Mouse (Mus musculus) ES-E14 (cell line): ENCODE measurements around the gene H13. TPM values are rescaled to one million over a fixed set of nuclear protein-coding genes. Genes with fewer than 3 reads are reported as not detected.

Source experiments
- DNase-seq: peaks from one replicate; pipeline ENCODE4 v3.0.0-alpha.2; 2013; ENCODE audit warnings: low read depth, low spot score
- H3K27ac ChIP-seq: 2 replicates; pipeline ENCODE4 v1.5.1; 2012; ENCODE audit warnings: low read depth, mild to moderate bottlenecking, low read length, moderate library complexity, mixed read lengths; ENCODE audit not compliant: poor library complexity, insufficient read depth, severe bottlenecking
- H3K36me3 ChIP-seq: 2 replicates; pipeline ENCODE4 v1.6.1; 2012; ENCODE audit warnings: mild to moderate bottlenecking, low read length, moderate library complexity, mixed read lengths; ENCODE audit not compliant: control insufficient read depth, poor library complexity, insufficient read depth, severe bottlenecking
- H3K4me1 ChIP-seq, 2 experiments: fragments of 150-350 bp in 1 of 2; sonication (generic) in 1 of 2; 2 replicates each; pipeline ENCODE4 v1.6.1; 2012; ENCODE audit warnings: low read length in 2 of 2, mild to moderate bottlenecking in 1 of 2, mixed read lengths in 1 of 2; ENCODE audit not compliant: control insufficient read depth in 2 of 2, insufficient read depth in 2 of 2, poor library complexity in 1 of 2
- H3K4me3 ChIP-seq, 2 experiments: fragments of 150-350 bp in 1 of 2; sonication (generic) in 1 of 2; 2 replicates each; pipeline ENCODE4 v1.5.1; 2012; ENCODE audit warnings: low read length in 2 of 2, low read depth in 1 of 2, mild to moderate bottlenecking in 1 of 2, mixed read lengths in 1 of 2; ENCODE audit not compliant: insufficient read depth in 1 of 2, poor library complexity in 1 of 2, severe bottlenecking in 1 of 2
- H3K9ac ChIP-seq: 2 replicates; pipeline ENCODE4 v1.6.1; 2012; ENCODE audit warnings: low read depth, mild to moderate bottlenecking, low read length, mixed read lengths; ENCODE audit not compliant: poor library complexity, insufficient read depth, severe bottlenecking
- H3K9me3 ChIP-seq: fragments of 150-350 bp; sonication (generic); 2 replicates; pipeline ENCODE4 v1.6.1; 2012; ENCODE audit warnings: low read depth, mild to moderate bottlenecking, low read length; ENCODE audit not compliant: control insufficient read depth, insufficient read depth
- CHD2 ChIP-seq: IDR thresholded peaks from 2 replicates; pipeline ENCODE4 v1.6.1; 2014; ENCODE audit warnings: mild to moderate bottlenecking, low read depth, low read length, inconsistent platforms
- HCFC1 ChIP-seq: IDR thresholded peaks from 2 replicates; pipeline ENCODE4 v1.6.1; 2012; ENCODE audit warnings: low read length, inconsistent platforms, borderline replicate concordance; ENCODE audit not compliant: insufficient read depth
- MAFK ChIP-seq: IDR thresholded peaks from 2 replicates; pipeline ENCODE4 v1.6.1; 2014; ENCODE audit warnings: mild to moderate bottlenecking, low read depth, low read length, inconsistent platforms; ENCODE audit not compliant: insufficient read depth
- ZC3H11A ChIP-seq: IDR thresholded peaks from 2 replicates; pipeline ENCODE4 v1.6.1; 2012; ENCODE audit warnings: low read depth, mild to moderate bottlenecking, inconsistent platforms, low read length, borderline replicate concordance
- ZNF384 ChIP-seq: IDR thresholded peaks from 2 replicates; pipeline ENCODE4 v1.6.1; 2012; ENCODE audit warnings: low read depth, low read length, inconsistent platforms
- in situ Hi-C, 2 experiments: fragments of 600-800 bp; cut with MboI; formaldehyde crosslinking; loops; one replicate each; pipeline ENCODE4 v1.15.1; 2025; ENCODE audit warnings: low sequenced_read_pairs in 2 of 2, inconsistent platforms in 1 of 2; ENCODE audit not compliant: unreplicated experiment in 2 of 2
- total RNA-seq: library from RNA; depleted of rRNA; stranded (reverse); fragments of 300-350 nt; gene quantifications from 2 replicates; pipeline ENCODE4 v1.2.3, GENCODE M21; 2012

H13 gene
- total RNA-seq, 1 experiment: 55.0 TPM

DNA sequence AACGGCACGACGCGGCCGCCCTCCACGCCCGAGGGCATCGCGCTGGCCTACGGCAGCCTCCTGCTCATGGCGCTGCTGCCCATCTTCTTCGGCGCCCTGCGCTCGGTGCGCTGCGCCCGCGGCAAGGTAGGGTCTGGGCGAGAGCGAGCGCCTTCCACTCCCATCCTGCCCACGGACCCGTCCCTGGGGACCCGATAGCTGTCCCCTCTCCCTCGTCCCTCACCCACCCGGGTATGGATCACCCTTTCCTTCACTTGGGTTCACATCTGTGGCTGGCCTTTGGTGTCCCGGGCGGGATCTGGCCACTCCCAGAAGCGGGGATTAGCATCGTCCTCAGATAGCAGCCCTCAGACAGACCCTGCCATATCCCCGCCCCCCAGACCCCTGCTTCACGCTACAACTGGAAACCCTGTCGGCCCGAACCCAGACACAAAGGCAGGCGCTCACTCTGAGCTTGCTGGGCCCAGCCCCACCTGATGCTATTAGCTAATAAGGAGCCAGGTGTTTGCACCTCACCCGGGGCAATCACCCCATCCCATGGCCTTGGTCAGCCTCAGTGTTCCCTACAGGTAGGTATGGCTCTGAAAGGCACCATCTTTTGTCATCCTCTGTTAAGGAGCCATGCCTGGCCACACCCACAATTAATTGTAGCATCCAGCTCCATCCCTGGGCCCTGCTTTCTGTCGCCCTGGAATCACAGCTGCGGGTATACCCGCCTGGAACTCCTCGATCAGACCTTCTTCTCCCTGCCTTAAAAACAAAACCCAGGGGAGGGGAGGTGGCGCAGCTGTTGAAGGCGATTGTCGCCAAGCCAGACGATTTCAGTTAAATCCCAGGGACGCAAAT is 601 bp downstream of the H13 start:
- in situ Hi-C loops: no loop called here
- no peaks in the 10 kb centered on the region for H3K9me3 ChIP-seq
- TF ChIP-seq CHD2 (no peak), HCFC1 (no peak), MAFK (no peak), ZC3H11A (no peak), ZNF384 (no peak)

GRCm38 (mm10) chr2:152670983-152671641 is 1.9 kb downstream of the H13 start:
- TF ChIP-seq HCFC1: no peak
- TF ChIP-seq CHD2: no peak
- no peak for TF ChIP-seq ZC3H11A
- no peak for TF ChIP-seq ZNF384
- no peak for TF ChIP-seq MAFK
- Histone ChIP-seq H3K9me3 (no peaks in the 10 kb centered on the region), H3K4me1 (peaks cover 2 to 26% of the 10 kb centered on the region in 2 experiments; a peak in 2 of 4 replicates), H3K4me3 (peak overlapping the region in 1 of 2 experiments; percentile 95; a peak in 2 of 4 replicates), H3K36me3 (peaks cover 33% of the 10 kb centered on the region; the same call in 1 of the 2 replicates), H3K9ac (peak overlapping the region; percentile 26; the same call in 1 of the 2 replicates), H3K27ac (no peak overlapping the region)
- in situ Hi-C loops: no loop called here
- DNase-seq: no peak

More for the DNA sequence above, 601 bp downstream of the H13 start:
- H3K4me1 ChIP-seq: peaks cover 2 to 26% of the 10 kb centered on the region in 2 experiments; a peak in 2 of 4 replicates
- peaks cover 21% of the 10 kb centered on the region; the same call in 1 of the 2 replicates for H3K36me3 ChIP-seq
- peak overlapping the region; percentile 72 for H3K27ac ChIP-seq
- peak overlapping the region; percentile 96 for H3K9ac ChIP-seq
- H3K4me3 ChIP-seq: peak overlapping the region; percentile 86 to 95
- no peak for DNase-seq

- no peak for TF ChIP-seq CHD2
- no peak for TF ChIP-seq ZNF384
- no peak for TF ChIP-seq MAFK
- TF ChIP-seq HCFC1: no peak
- peak; percentile 32; the same call in 1 of the 2 replicates for TF ChIP-seq ZC3H11A
- Histone ChIP-seq H3K27ac (no peak overlapping the region), H3K9ac (no peak overlapping the region), H3K36me3 (peaks cover 34% of the 10 kb centered on the region; the same call in 1 of the 2 replicates), H3K4me1 (peaks cover 2 to 26% of the 10 kb centered on the region in 2 experiments; a peak in 2 of 4 replicates), H3K4me3 (no peak overlapping the region), H3K9me3 (no peaks in the 10 kb centered on the region)
- DNase-seq: peak; percentile 63
- in situ Hi-C loops: no loop called here
These were observed 2.4 kb downstream of the H13 start for GRCm38 (mm10) chr2:152671642-152671999.

DNA sequence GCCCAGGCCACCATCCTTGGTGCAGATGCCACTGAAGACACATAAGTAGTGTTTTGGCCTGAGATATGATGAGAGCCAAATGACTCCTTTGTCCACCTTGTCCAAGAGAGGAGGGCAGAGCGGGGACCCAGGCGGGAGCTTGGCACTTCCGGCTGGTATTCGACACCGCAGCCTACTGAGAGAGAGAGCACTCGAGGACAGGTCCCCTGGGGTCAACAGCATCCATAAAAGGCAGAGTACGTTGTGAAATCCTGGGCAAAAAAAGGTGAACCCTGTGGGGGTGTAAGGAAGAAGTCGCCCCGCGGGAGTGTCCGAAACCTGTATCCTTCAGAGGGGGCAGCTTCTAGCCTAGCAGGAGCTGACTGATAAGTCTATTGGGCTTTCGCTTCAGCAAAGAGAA is 2.9 kb downstream of the H13 start:
- Histone ChIP-seq H3K9me3 (no peaks in the 10 kb centered on the region), H3K36me3 (peaks cover 34% of the 10 kb centered on the region), H3K27ac (no peak overlapping the region), H3K4me1 (peaks cover 2 to 26% of the 10 kb centered on the region in 2 experiments; a peak in 2 of 4 replicates), H3K9ac (peak overlapping the region; percentile 3; the same call in 1 of the 2 replicates), H3K4me3 (no peak overlapping the region)
- DNase-seq: no peak
- TF ChIP-seq MAFK (no peak), ZNF384 (no peak), HCFC1 (no peak), ZC3H11A (no peak), CHD2 (no peak)
- in situ Hi-C loops: no loop called here
